Mouse (Mus musculus): ENCODE results near the gene Sh2d4b.

GRCm38 (mm10) chr14:40938380-40938987 is 45.4 kb upstream of the Sh2d4b start:
- no peak for TF ChIP-seq TCF12 (IDR thresholded peaks at IDR 0.05; ENCODE audit: low read depth, low read length)
- TF ChIP-seq ZC3H11A (IDR thresholded peaks at IDR 0.05; ENCODE audit: low read depth, low read length), result no peak
- no peak for TF ChIP-seq POLR2A (IDR thresholded peaks at IDR 0.05; ENCODE audit: control insufficient read depth in 1 of 2, insufficient read depth in 1 of 2, low read depth in 1 of 2, low read length in 2 of 2, poor library complexity in 1 of 2)
- no peak for TF ChIP-seq CTCF (IDR thresholded peaks at IDR 0.05 in 2 of 3, conservative IDR thresholded peaks at IDR 0.05 in 1 of 3; ENCODE audit: control insufficient read depth in 1 of 3, insufficient read depth in 1 of 3, low read depth in 2 of 3, low read length in 3 of 3, poor library complexity in 1 of 3, severe bottlenecking in 1 of 3)
- TF ChIP-seq MEF2A (IDR thresholded peaks at IDR 0.05; ENCODE audit: extremely low read depth, insufficient replicate concordance, low read depth, low read length, poor library complexity, severe bottlenecking), result no peak
- no peak for TF ChIP-seq MXI1 (IDR thresholded peaks at IDR 0.05; ENCODE audit: low read depth, low read length)
- no peak for TF ChIP-seq GATA1 (IDR thresholded peaks at IDR 0.05; ENCODE audit: low read depth, low read length)
- TF ChIP-seq ELF1 (IDR thresholded peaks at IDR 0.05; ENCODE audit: low read depth, low read length), result no peak
- no peak for TF ChIP-seq CHD2 (IDR thresholded peaks at IDR 0.05; ENCODE audit: low read length)
- TF ChIP-seq MAFK (IDR thresholded peaks at IDR 0.05; ENCODE audit: borderline replicate concordance, low read depth, low read length), result no peak
- no peak for TF ChIP-seq TAL1 (IDR thresholded peaks at IDR 0.05; ENCODE audit: low read length)
- no peak for TF ChIP-seq POLR2AphosphoS5 (IDR thresholded peaks at IDR 0.05; ENCODE audit: borderline replicate concordance, low read depth, low read length)
- TF ChIP-seq POLR2AphosphoS2 (IDR thresholded peaks at IDR 0.05; ENCODE audit: low read length), result no peak
